Mouse (Mus musculus): ENCODE data around the gene Ssbp2.

DNA sequence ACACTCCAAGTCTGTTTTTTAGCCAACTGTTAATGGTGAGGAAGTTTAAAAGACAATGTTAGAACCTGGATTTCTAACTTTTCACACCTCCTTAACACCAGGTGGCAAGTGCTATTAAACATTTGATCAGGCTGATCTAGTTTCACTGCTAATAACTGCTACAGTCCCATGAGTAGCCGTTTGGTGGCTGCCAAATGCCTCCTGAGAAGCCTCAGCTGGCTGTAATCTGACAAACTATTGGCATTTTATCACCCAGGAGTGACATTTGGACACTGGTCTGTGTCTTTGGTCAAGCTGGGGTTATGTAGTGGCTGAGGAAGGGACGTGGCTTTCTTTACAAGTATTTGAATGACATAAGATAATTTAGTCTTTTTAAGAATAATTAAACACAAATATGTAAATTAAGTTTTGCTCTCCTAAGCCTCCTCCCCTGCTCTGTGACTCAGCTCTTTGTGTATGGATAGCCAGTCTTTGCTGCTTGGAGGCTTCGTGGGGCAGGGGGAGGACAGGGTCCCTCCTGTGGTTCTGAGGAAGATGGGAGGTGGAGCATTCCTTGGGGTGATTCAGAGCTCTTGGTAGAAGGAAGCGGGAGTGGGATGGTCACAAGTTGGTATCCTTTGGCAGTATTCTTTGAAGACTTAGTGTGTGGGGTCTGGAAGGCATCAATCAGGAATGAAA, 60.1 kb downstream of the Ssbp2 start:
- no peak for TF ChIP-seq CTCF (IDR thresholded peaks at IDR 0.05; ENCODE audit: borderline replicate concordance, insufficient read depth, low read depth, low read length)
- no peak for TF ChIP-seq POLR2A (IDR thresholded peaks at IDR 0.05; ENCODE audit: borderline replicate concordance, insufficient read depth, low read length)
